Mouse (Mus musculus) ZHBTc4 (cell line): ENCODE measurements around the gene Vgll2.

Experiments
- DNase-seq: peaks from one replicate; pipeline ENCODE4 v3.0.0-alpha.2; 2011; ENCODE audit warnings: low read depth, low spot score

The Vgll2 gene

GRCm38 (mm10) chr10:52022413-52023212 is at the start of gene Vgll2:
TSS of gene Vgll2 (plus strand) at chr10:52022502.
- peak; percentile 79 for DNase-seq

GRCm38 (mm10) chr10:51975137-51975536 is 47.2 kb upstream of the Vgll2 start:
- DNase-seq: no peak

GRCm38 (mm10) chr10:51975587-51975986 is 46.7 kb upstream of the Vgll2 start:
- no peak for DNase-seq

GRCm38 (mm10) chr10:51981651-51982050 is 40.7 kb upstream of the Vgll2 start:
- no peak for DNase-seq

- DNase-seq: no peak
These were observed 39.9 kb upstream of the Vgll2 start for GRCm38 (mm10) chr10:51982395-51982794.

- DNase-seq: no peak
These were observed 3.8 kb upstream of the Vgll2 start for GRCm38 (mm10) chr10:52018471-52018870.

GRCm38 (mm10) chr10:52021231-52021630 is 1.1 kb upstream of the Vgll2 start:
- no peak for DNase-seq

- DNase-seq: peak; percentile 23
These were observed 437 bp upstream of the Vgll2 start for GRCm38 (mm10) chr10:52021736-52022394.

- no peak for DNase-seq
These were observed 1.1 kb downstream of the Vgll2 start for GRCm38 (mm10) chr10:52023213-52024052.

- DNase-seq: no peak
These were observed 1.7 kb downstream of the Vgll2 start for GRCm38 (mm10) chr10:52024053-52024410.

GRCm38 (mm10) chr10:52025291-52025690 is 3.0 kb downstream of the Vgll2 start:
- DNase-seq: no peak

GRCm38 (mm10) chr10:52025821-52026220 is 3.5 kb downstream of the Vgll2 start:
- no peak for DNase-seq

GRCm38 (mm10) chr10:52027161-52028035 is 5.1 kb downstream of the Vgll2 start:
- peak; percentile 33 for DNase-seq

GRCm38 (mm10) chr10:52028561-52029370 is 6.5 kb downstream of the Vgll2 start:
- DNase-seq: no peak

- peak; percentile 53 for DNase-seq
These were observed 7.2 kb downstream of the Vgll2 start for GRCm38 (mm10) chr10:52029421-52030080.

GRCm38 (mm10) chr10:52033729-52034128 is 11.4 kb downstream of the Vgll2 start:
- no peak for DNase-seq

- DNase-seq: no peak
These were observed 17.1 kb downstream of the Vgll2 start for GRCm38 (mm10) chr10:52039392-52039791.

GRCm38 (mm10) chr10:52043086-52043485 is 20.8 kb downstream of the Vgll2 start:
- DNase-seq: no peak

GRCm38 (mm10) chr10:52048287-52048686 is 26.0 kb downstream of the Vgll2 start:
- DNase-seq: no peak

- DNase-seq: peak; percentile 63
These were observed 50.2 kb downstream of the Vgll2 start for GRCm38 (mm10) chr10:52072482-52072881.
